Mouse (Mus musculus) kidney, adult 9 months (tissue): Measurements from ENCODE around the gene Ank.

ENCODE experiments used
- DNase-seq: peaks from one replicate; pipeline ENCODE4 v3.0.0; 2022

Gene Ank

DNA sequence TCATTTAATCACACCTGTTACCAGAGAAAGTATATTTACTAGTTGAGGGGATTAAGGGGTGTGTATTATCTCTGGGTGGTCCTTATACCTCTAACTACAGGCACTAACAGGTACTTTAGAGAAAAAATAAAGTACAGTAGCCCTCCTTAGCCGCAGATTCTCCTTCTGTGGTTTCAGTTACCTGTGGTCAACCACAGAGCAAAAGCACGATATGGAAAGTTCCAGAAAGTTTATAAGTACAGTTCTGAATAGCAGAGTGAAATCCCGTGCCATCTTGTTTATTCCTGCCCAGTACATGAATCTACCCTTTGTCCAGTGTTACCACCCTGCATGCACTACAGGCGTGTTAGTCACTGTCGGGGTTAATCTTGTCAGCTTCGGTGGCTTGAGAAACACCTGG lies 112.4 kb downstream of the Ank start:
- no peak for DNase-seq

DNA sequence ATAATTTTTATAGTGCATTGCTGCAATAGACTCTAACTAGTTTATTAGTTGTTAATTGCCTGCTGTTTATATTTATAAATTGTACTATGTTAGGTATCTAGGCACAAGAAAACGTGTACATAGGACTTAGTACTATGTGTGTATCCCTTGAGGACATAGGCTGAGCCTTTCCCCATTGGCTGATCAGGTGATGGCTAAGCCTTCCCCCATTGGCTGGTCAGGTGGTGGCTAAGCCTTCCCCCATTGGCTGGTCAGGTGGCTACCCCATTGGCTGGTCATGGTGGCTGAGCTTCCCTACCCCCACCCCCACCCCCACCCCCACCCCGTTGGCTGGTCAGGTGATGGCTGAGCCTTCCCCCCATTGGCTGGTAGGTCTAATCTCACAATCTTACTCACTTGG lies 113.4 kb downstream of the Ank start:
- no peak for DNase-seq

DNA sequence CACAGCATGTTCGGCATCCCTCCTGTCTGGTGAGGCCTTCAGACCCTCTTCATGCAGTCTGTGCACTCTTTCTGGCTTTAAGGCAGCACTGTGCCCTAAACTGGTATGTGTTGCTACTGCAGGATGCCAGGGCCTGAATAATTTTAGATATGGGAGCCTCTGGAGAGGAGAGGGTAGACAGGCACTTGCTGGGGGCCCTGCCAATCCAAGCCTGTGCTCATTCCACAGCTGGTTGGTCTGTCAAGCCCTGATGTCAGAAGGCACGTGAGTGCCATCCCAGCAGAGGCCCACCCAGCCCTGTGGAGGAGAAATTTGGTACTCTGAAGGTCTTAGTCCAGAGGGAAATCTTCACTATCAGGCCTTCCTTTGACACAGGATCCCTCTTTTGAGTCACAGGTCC lies 114.3 kb downstream of the Ank start:
- no peak for DNase-seq

DNA sequence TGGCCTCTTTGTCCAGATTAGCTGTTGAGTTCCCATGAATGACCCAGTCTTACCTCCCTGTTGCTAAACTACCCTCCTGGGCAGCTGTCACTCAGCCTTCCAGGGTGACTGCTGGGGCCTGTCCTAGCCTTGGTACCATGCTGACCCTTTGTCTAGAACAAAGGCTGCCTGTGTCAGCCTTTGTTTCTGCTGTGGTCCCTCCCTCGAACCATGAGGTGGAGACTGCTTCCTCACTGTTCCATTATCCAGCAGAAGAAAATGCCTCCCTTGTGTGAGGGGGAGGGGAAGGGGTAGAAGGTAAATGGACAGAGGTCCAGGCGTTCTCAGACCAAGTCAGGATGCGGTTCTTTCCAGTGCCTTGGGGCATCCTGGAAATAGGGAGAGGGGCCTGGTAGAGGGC lies 115.2 kb downstream of the Ank start:
- DNase-seq = no peak

DNA sequence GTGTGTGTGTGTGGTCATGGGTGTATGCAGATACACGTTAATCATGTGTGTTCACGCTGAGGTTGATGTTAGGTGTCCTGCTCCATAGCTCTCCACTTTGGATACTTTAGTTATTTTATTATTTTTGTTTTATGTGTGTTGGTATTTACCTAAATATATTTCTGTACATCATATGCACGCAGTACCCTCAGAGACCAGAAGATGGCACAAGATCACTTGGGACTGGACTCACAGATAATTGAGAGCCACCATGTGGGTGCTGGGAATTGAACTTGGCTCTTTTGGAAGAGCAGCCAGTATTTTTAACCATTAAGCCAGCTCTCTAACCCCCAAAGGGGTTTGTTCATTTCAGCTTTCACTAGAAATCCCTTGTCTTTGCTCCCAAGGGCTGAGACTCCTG lies 116.0 kb downstream of the Ank start:
- DNase-seq = peak; percentile 27

DNA sequence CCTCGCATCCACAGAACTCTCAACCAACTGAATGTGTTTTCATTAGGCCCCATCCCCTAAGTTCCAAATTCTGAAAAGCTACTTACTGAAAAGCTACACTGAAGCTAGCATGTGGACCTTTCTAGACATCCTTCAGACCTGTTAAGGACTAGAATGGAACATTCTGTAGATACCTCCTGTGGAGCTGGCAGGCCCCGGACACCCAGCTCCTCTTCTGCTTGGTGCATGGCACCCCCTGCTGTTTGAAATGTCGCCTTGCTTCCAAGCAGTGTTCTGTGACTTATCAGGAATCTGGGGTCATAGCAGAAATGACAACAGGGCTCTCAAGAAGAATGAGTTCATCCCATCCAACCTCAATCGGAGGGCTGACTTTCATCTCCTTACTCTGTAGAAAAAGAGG lies 116.6 kb downstream of the Ank start:
- peak; percentile 48 for DNase-seq

DNA sequence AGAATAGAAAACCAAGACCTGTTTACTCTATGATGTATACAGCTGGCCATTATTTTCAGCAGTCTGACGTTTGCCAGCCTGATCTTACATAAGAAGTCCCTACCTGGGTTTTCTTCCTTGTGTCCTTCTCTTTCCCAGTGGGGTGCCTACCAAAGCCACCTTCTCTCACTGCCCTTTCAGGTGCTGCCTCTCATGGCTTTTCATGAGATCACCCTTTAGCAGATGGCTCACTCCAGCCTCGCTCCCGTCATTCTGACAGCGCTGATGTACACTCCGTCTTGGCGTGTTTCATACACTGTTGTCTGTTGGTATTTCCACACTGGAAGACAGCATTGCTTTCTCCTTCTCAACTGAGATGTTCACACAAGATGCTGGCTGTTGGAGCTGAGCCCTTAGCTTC lies 117.1 kb downstream of the Ank start:
- DNase-seq = no peak

DNA sequence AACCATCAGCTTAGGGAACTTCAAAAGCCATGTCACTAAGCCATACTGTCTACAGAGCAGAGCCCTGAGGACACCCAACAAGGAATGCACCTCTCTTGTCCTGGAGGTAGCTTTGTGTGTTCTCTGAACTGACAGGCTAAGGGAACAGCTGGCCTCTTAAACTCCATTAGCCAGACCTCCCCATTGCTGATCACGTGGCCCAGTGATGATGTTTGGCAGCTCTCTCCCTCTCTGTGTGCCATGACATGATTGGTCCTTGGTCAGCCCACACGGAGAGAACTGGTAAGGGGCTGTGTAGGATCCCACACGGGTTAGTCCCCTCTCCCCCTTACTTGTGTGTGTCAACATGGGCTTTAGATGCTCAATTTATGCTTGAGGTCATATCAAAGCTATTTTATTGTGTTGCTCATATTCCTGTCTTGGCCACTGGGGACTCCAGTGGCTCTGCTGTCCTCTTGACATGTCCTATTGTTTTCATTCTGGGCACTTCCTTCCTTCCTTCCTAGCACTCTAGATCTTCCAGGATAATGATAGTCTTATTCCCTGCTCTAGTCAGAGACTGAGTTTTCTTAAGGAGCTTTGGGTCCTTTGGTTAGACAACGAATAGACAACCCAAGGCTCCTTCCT lies 119.1 kb downstream of the Ank start:
- DNase-seq = no peak

DNA sequence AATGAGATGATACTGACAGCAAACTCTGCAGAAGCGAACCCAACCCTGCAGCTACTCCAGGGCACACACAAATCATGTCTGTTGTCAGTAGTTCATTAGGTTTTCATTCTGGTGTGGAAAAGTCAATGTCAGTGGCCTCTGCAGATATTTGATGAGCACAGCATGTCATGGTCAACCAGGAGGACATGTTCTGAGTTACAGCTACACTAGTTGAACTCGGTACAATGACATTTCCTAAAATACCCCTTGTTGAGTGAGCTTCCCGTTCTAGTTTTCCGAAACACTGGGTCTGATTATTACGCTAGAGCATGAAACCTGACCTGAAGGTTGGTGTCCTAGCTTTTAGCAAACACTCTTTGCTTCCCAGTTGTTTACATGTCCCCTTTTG lies 119.6 kb downstream of the Ank start:
- DNase-seq = peak; percentile 28

DNA sequence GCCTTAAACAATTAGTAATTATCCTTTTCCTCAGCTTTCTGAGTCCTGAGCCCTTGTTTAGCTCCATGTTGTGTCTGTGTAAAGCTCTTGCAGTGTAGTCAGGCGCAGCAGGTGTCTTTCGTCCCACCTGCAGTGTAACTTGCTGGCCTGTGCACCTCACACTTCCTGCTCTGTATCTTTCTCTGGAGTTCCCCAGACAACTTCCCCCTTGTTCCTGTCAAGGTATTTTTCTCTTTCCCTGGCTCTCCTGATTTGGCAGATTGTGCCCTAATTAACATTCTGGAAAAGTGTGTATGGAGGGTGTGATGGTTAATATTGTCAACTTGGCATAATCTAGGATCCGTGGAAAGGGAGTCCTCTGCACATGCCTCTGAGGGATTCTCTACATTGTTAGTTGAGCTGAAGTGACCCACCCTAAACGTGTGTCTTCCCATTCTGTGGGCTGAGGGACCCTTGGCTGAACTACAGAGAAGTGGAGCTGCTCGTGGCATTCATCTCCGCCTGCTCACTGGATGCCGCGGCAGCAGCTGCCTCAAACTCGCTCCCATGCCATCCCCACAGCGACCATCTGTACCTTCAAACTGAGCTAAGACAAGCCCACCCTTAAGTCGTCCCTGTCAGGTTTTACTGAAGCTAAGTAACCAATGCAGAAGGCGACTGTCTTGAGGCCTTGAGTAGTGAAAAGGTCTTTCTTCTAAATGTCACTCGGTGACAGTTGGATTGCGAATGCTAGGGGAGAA lies 121.8 kb downstream of the Ank start:
- DNase-seq = no peak

DNA sequence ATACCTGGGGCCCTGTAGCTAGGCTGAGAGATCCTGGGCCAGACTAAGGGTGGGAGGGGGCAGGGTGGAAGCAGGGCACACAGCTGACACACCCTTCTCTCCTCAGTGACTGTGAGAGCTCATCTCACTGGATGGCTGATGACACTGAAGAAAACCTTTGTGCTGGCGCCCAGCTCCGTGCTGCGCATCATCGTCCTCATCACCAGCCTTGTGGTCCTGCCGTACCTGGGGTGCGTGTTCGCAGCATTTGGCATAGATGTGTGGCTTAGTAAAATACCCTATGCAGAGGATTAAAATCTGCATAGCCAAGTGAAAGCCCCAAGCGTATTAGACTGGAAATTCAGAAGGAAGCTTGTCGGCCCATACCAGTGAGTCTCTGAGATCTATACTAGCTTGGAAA lies 124.3 kb downstream of the Ank start:
- DNase-seq = no peak

DNA sequence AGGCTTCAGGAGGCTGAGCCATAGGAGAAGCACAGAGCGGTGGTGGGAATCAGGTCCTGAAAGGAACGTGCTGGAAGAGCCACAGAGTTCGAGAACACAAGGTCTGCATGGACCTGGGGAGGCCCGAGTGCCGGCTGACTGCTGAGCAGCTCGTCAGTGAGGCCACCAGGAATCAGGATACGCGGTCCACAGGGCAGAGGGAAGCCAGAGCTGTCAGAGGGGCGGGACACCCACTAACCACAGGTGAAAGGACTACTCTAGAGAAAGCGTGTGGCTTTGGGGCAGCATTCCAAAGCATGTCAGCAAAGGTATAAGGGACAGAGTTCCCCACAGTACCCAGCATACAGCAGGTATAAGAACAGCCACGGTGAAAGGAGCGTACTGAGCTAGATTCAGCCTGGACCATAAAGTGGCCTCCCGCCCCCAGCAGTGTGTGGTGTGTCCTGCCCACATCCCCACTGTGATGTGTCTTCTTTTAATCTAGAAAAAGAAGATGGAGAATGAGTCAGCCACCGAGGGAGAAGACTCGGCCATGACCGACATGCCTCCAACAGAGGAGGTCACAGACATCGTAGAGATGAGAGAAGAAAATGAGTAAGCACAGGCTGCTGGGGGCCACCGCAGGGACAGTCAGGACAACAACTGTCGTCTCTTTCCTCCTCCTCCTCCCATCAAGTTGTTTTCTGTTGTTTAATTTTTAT lies 126.3 kb downstream of the Ank start:
- no peak for DNase-seq

DNA sequence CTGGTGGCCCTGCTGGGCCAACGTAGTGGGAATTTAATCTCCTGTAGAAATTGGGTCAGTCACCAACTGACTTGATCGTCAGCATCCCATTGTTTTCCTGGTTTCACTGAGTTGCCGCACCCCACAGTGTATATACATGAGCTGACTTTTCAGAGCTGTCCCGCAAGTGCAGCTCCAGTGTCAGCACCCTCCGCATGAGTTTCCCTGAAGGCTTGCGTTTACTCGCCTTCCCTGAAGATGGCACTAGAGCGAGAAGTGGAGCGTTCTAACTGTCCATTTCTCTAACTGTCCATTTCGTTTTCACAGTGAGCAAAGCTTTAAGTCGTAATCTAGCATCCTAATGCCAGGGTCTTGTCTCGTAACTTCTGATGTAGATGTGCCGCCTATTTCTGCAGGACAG lies 127.2 kb downstream of the Ank start:
- peak; percentile 23 for DNase-seq

DNA sequence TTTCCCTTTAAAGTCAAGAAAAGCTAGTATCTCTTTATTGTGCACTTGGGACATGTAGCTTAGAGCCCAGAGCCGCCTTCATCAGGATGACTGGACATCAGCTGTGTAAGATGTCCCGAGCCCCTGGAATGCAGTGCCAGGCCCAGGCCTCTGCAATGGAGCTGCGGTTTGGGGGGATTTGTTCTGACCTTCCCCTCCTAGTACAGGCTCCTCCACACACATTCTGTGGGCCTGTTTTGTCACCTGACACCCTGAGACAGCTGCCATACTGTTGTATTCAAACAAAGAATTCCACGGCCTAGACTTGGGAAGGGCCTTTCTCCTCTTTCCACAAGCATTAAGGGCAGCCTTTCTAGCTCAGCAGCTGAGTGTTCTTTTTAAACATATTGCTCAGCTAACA lies 128.5 kb downstream of the Ank start:
- no peak for DNase-seq

DNA sequence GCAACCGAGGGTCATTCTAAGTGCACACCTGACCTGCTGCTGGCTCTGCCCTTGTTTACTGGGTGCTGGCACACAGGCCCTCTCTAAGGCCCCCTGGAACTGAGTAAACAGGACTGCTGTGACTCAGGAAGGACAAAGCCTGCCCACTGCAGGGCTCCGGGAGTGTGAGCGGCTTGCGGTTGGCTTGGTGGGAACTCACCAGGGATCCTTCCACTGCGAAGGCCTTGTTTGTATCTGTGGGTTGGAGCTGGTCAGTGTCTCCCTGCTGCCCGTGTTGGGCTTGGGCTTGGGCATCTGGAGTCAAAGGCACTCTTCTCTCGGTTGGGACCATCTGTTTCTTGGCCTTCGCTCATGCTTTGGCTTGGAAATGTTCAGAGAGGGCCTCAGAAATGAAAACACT lies 129.1 kb downstream of the Ank start:
- no peak for DNase-seq

DNA sequence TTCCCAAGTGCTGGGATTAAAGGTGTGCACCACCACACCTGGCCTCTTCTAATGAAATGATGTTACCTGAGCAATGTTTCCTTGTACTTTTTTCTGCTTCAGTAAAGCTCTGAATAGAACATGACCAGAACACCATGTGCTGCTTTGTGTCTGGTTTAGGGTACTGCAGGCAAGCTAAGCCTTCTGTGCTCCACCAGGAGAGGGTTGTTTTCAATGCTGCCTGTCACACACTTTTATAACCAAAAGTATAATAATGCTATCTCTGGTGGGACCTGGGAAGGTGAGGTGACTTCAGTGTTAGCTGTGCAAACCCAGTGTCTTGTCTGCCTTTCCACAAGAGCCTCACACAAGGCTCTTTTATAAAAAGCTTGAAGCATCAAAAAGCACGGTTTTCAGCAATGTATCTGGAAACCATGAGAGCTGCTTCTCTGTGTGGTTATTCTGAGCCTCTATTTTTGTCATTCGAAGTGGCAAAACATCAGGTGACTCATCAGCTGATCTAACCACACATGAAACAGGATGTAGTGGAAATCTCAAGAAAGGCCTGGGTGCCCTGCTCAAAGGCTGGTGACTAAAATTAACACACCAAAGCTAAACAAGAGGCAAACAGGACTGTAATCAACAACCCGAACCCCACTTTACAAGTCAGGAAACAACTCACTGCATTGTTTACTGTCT lies 130.1 kb downstream of the Ank start:
- peak; percentile 39 for DNase-seq

DNA sequence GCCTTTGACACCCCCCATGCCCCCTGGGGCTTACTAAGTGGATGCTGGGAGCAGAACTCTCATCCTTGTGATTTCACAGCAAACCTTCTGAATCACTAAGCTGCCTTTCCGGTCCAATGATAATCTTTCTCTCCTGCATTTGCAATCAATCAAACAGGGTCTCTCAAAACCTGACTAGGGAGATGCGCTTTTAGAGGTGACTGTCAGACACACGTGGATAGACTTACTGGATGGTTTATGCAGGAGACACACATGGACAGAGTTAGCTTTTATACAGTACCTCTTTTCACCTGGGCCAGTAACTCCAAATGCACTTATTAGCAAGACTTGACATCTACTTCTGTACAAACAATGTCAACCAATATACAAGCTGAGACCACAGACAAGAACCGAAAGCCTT lies 131.0 kb downstream of the Ank start:
- no peak for DNase-seq

DNA sequence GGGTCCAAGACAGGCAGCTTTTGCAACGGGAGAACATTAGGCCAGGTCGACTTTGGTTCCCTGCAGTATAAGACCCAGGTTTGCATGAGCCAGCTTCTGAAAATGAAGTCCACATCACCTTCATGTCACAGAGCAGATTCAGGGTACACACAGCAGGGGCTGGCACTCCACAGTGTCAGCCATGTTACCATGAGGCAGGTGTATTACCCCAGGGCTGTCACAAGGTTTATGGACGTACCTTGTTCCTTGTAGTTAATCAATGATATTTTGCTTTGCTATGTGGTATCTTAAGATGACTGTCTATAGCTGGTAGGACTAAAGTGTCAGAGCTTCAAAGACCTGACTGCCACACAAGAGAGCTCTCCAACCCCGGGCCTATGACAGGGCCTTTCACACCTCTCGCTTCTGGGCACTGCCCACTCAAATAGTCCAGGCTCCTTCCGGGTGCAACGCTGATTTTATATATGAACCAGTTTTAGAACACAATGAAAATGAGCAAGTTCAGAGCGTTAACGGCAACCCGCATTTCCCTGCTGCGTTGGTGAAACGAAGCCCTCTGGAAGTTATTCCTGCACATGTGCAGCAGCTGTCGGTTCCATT lies 132.4 kb downstream of the Ank start:
- DNase-seq = no peak

DNA sequence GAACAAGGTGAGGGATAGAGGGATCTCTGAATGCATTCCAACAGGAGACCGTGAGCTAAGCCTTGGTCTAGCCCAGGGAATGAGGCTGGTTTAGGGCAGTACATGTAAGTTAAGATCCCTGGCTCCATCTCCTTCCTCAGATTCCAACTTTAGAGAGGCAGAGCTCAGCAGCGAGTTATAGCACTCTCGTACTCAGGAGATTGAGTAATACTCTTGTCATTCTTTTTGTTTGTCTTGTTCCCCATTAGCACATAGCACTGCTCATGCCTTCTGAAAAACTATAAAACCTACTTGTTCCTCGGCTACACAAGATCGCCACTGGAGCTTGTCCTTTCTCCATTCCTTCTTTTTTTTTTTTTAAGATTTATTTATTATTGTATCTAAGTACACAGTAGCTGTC lies 134.0 kb downstream of the Ank start:
- DNase-seq = no peak

DNA sequence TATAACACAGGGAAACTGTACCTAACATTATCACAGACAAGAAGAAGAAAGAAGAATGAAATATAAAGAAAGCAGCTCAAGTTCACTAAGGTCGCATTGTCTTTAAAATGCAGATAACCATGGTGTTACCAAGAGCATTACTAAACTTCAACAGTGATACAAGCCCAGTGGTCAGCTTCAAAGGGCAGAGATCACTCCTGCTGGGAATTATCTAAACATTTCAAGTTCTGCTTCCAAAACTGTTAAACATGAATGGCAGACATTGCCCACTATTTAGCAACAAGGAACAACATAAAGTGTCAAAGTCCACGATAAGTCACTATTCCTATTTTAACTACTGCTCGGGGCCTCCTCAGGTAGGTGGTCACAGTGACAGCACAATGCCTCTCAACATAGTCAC lies 138.1 kb downstream of the Ank start:
- DNase-seq = no peak

DNA sequence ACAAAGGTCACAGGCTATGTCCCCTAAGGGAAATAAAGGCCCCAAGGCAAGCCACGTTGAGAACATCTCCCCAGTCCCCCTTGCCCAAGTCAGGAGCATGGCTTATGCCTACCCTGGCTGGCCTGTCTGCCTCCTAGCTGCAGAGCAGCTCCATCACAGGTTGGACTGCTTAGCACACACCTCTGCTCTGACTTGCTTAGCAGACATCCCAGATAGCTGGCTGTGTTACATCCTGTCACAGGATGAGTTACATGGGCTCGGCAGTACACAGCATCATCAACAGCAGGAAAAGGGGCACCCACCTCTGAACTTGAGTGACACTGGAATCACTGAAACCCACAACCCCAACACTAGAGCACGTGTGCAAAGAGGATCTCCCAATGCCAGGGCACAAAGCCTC lies 138.8 kb downstream of the Ank start:
- no peak for DNase-seq

DNA sequence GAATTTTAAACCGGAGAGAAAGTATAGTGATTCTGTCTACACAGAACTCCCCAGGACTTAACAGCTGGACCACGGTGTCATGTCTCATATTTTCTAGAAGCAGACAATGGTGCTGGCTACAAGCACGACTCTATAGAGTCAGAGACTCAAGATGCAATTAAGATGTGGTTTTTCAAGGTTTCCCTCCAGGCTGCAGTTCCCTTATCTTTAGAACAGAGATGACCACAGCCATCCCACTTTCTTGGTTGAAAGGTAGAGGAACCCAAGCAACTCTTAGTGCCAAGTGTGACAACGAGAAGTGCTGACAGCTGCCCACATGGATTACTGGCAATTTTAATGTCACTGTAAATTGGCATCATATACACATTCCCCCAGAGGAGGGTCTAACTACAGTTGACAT lies 143.1 kb downstream of the Ank start:
- no peak for DNase-seq

DNA sequence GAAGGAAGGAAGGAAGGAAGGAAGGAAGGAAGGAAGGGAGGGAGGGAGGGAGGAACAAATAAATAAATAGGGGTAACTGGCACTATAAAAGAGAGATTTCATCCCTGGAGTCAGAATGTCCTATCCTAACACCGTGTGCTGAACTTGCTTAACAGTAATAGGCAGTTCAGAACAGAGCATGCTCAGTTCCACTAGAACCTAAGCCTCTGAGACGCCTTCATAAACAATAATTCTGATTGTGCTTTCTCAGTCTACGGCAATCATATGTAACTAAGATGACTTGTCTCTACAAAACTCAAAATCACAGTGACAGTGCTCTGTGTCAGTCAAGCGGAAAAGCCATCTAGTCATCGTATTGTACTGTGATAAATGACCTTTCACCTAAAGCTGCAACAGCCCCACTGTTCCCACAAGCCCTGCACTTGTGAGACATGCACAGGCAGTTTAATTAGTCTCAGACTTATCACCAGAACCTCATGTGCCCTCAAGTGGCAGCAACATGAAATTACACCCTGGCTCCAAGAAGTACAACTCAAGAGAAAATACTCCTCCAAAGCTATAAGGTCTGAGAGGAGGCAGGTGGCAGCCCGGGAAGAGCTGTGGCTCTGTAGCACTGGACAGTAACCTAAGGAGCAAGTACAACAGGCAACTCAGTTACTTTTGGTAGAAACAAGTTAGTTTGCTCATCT lies 146.2 kb downstream of the Ank start:
- peak; percentile 75 for DNase-seq
